ENCODE assay signal across 16 mouse cellular contexts in the genomic region with DNA sequence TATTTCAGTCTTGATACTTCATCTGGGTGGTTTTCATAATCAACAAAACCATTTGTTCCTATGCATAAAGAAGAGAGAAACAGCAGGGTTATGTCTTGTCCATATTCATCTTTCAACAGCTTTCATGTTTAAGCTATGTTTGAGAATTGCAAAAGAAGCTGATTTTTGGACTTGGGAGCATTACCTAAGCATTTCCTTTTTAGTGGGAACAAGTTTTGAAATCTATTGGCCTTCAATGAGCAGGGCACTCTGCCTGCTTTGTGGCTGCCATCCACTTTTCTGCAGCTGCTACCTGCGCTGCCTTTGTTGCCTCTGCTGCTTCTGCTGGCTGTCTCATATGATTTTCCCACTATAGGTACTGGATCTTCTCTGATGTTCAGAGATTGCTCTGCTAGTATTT.
"Had no signal": no experiment of that assay in that cellular context is flagged by ENCODE, and none has a peak within 500 bp of the region (broad histone marks: within the 10 kb centered on the region; RNA-seq: fewer than 3 reads in every experiment).

No protein-coding gene starts in this region.

- DNase-seq: retina, postnatal 1 day; right cerebral cortex, adult 18-20 months; right cerebral cortex, postnatal 14 days; right cerebral cortex, postnatal 25 days; right cerebral cortex, postnatal 4 days; spleen, adult 18-20 months; thymus, adult 18-20 months; thymus, adult 2 months; thymus, postnatal 14 days; thymus, postnatal 25 days; thymus, postnatal 36 days; thymus, postnatal 4 days had no signal

- H3K27ac ChIP-seq: neural tube, embryonic 13.5 days; neural tube, embryonic 15.5 days; stomach, embryonic 15.5 days; stomach, postnatal 0 days had no signal

- H3K4me3 ChIP-seq: neural tube, embryonic 13.5 days; neural tube, embryonic 15.5 days; stomach, embryonic 15.5 days had no signal

- H3K4me2 ChIP-seq: neural tube, embryonic 13.5 days; neural tube, embryonic 15.5 days; stomach, embryonic 15.5 days had no signal

- H3K9ac ChIP-seq: neural tube, embryonic 13.5 days; neural tube, embryonic 15.5 days; stomach, embryonic 15.5 days had no signal

- H3K27me3 ChIP-seq: neural tube, embryonic 13.5 days; neural tube, embryonic 15.5 days; stomach, embryonic 15.5 days had no signal

- H3K9me3 ChIP-seq: neural tube, embryonic 13.5 days; neural tube, embryonic 15.5 days; stomach, embryonic 15.5 days had no signal

- H3K4me1 ChIP-seq: neural tube, embryonic 13.5 days; neural tube, embryonic 15.5 days; stomach, embryonic 15.5 days had no signal

- H3K36me3 ChIP-seq: neural tube, embryonic 13.5 days; neural tube, embryonic 15.5 days; stomach, embryonic 15.5 days had no signal
